Mouse (Mus musculus) heart, postnatal 36 days (tissue): ENCODE measurements around the gene Ces5a. TPM values are rescaled to one million over a fixed set of nuclear protein-coding genes. Genes with fewer than 3 reads are reported as not detected.
"Not testable (repeated sequence)": the region's sequence is repeated elsewhere in the genome, so short reads cannot be mapped to it uniquely, and the experiment has no call there.

Source experiments
- DNase-seq, 2 experiments: peaks; one replicate each; pipeline ENCODE4 v3.0.0; 2021 to 2022
- intact Hi-C: fragments of 180-260 bp; cut with DNase I; formaldehyde crosslinking; loops from one replicate; pipeline ENCODE4 v1.15.1; 2025
- total RNA-seq, 2 experiments: library from RNA; stranded (reverse); gene quantifications; 2 replicates each; pipeline ENCODE4 v1.2.3; 2021

The Ces5a gene
- total RNA-seq: under 1 TPM in 1 of 2 experiments, not detected in 1; 0.14 TPM

GRCm38 (mm10) chr8:93535730-93536129 is at the start of gene Ces5a:
TSS of gene Ces5a (minus strand) at chr8:93535830.
- intact Hi-C loops: no loop called here

GRCm38 (mm10) chr8:93572841-93573240 is 37.2 kb upstream of the Ces5a start:
- intact Hi-C loops: no loop called here

More at GRCm38 (mm10) chr8:93535730-93536129, at the start of gene Ces5a:
- DNase-seq: no peak

GRCm38 (mm10) chr8:93572095-93572501 is 36.5 kb upstream of the Ces5a start:
- intact Hi-C loops: no loop called here
- DNase-seq: no peak

More at GRCm38 (mm10) chr8:93572841-93573240, 37.2 kb upstream of the Ces5a start:
- DNase-seq: no peak

GRCm38 (mm10) chr8:93571369-93571985 is 35.8 kb upstream of the Ces5a start:
- DNase-seq: peak; percentile 48 to 64
- intact Hi-C loops: no loop called here

- no peak for DNase-seq
- intact Hi-C loops: no loop called here
Measured at GRCm38 (mm10) chr8:93570186-93570530, 34.5 kb upstream of the Ces5a start.

- peak; percentile 61 to 75 for DNase-seq
- intact Hi-C loops: no loop called here
Measured at GRCm38 (mm10) chr8:93569311-93570185, 33.9 kb upstream of the Ces5a start.

- intact Hi-C loops: no loop called here
- no peak for DNase-seq
Measured at GRCm38 (mm10) chr8:93568666-93569065, 33.0 kb upstream of the Ces5a start.

- DNase-seq: no peak
- intact Hi-C loops: no loop called here
Measured at GRCm38 (mm10) chr8:93567086-93567485, 31.5 kb upstream of the Ces5a start.

GRCm38 (mm10) chr8:93564634-93565033 is 29.0 kb upstream of the Ces5a start:
- no peak for DNase-seq
- intact Hi-C loops: no loop called here

GRCm38 (mm10) chr8:93563551-93563950 is 27.9 kb upstream of the Ces5a start:
- intact Hi-C loops: no loop called here
- no peak for DNase-seq

- intact Hi-C loops: no loop called here
- DNase-seq: no peak
Measured at GRCm38 (mm10) chr8:93562557-93563210, 27.1 kb upstream of the Ces5a start.

GRCm38 (mm10) chr8:93561271-93561670 is 25.6 kb upstream of the Ces5a start:
- intact Hi-C loops: no loop called here
- DNase-seq: no peak

- intact Hi-C loops: no loop called here
Measured at GRCm38 (mm10) chr8:93559696-93560095, 24.1 kb upstream of the Ces5a start.

GRCm38 (mm10) chr8:93502634-93503033 is 33.0 kb downstream of the Ces5a start:
- no peak for DNase-seq
- intact Hi-C loops: no loop called here

More at GRCm38 (mm10) chr8:93559696-93560095, 24.1 kb upstream of the Ces5a start:
- DNase-seq: no peak

GRCm38 (mm10) chr8:93499437-93499836 is 36.2 kb downstream of the Ces5a start:
- intact Hi-C loops: loop anchor here (10.0 kb wide), 1 partner anchor 485 kb away; no protein-coding TSS in a partner anchor
- DNase-seq: peak; percentile 3 to 8

GRCm38 (mm10) chr8:93495330-93495729 is 40.3 kb downstream of the Ces5a start:
- intact Hi-C loops: loop anchor here (10.0 kb wide), 1 partner anchor 481 kb away; no protein-coding TSS in a partner anchor
- DNase-seq: peak; percentile 34 to 44

- intact Hi-C loops: no loop called here
- DNase-seq: no peak
Measured at GRCm38 (mm10) chr8:93488743-93489142, 46.9 kb downstream of the Ces5a start.

- intact Hi-C loops: no loop called here
- DNase-seq: no peak
Measured at GRCm38 (mm10) chr8:93478211-93478610, 57.4 kb downstream of the Ces5a start.

- DNase-seq: peak in 1 of 2 experiments; percentile 2
- intact Hi-C loops: not testable (repeated sequence)
Measured at GRCm38 (mm10) chr8:93469733-93470132, 65.9 kb downstream of the Ces5a start.

GRCm38 (mm10) chr8:93454258-93454877 is 81.3 kb downstream of the Ces5a start:
- no peak for DNase-seq
- intact Hi-C loops: no loop called here
